Mouse (Mus musculus): ENCODE results near the gene Padi4.
A peak's percentile ranks its signal among the peaks of the same experiment; 100 is the strongest.

Gene Padi4

DNA sequence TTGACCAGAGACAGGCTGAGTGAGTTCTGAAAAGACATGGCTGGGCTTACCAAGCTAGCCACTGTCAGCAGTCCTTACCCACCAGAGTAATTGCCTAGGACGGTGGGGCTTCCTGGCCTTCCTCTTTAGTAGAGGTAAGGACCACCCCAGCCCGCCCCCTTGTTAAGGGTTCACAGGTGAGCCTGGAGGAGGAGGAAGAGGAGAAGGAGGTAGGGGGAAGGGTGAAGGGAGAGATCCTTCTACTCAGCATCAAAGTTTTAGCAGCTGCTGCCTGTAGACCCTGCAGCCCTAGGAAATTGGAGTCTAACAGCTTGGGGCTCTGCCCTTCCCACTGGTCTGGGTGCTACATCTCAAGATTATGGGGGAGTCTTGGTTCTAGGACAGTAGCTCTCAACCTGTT lies 31.5 kb downstream of the Padi4 start, which contains the start of gene Padi6:
TSS of gene Padi6 (minus strand) at position 101 of the 400 bp plus-strand sequence.
- DNase-seq (ENCODE audit: extremely low spot score, low spot score), result no peak

GRCm38 (mm10) chr4:140741401-140741800 lies 32.6 kb downstream of the Padi4 start:
- no peak for DNase-seq (ENCODE audit: extremely low spot score, low spot score)

DNA sequence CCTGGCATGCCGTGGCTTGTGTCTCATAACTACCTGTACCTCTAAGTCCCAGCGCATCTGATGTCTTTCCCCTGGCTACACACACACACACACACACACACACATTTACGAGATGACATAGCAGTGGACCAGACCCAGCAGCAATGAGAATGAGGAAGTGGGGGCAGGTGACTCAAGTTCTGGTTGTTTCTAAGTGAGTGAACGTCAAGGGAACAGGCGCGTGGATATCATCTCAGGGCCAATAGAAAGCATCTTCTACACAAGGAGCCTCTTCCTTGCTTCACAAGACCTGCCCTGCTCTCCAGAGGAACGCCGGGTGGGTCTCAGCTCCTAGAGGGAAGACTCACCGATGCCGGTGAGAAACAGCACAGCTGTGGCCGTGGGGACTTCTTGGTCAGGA lies 33.4 kb downstream of the Padi4 start:
- DNase-seq (ENCODE audit: extremely low spot score, low spot score), result no peak

DNA sequence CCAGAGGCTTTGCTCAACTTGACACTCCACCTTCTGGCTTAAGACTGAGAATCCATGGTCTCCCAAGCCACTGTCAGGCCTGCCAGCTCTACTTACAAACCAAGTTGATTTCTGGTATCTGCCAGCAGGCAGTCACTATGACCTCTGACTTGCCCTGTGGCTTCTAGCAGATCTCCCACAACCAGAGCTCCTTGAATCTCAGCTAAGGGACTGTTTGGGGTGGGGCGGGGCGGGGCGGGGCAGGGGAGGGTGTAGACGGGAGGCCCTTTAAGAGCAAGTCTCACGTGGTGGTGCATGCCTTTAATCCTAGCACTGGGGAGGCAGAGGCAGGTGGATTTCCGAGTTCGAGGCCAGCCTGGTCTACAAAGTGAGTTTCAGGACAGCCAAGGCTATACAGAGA lies 41.2 kb downstream of the Padi4 start:
- no peak for DNase-seq (ENCODE audit: extremely low spot score, low spot score)

DNA sequence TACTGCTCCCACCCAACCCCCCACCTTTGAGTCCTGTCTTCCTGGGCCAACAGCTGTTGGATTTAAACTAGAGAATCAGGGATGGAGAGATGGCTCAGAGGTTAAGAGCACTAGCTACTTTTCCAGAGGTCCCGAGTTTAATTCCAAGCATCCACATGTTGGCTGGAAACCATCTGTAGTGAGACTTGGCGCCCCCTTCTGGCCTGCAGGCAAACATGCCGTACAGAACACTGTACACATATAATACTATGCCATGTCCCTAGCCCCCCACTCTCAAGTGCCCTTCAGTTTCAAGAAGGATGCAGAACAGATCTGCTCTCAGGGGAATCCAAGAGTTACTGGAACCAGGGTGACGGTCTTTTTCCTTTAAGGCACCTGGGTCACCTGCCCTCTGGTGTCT lies 42.4 kb downstream of the Padi4 start:
- no peak for DNase-seq (ENCODE audit: extremely low spot score, low spot score)

DNA sequence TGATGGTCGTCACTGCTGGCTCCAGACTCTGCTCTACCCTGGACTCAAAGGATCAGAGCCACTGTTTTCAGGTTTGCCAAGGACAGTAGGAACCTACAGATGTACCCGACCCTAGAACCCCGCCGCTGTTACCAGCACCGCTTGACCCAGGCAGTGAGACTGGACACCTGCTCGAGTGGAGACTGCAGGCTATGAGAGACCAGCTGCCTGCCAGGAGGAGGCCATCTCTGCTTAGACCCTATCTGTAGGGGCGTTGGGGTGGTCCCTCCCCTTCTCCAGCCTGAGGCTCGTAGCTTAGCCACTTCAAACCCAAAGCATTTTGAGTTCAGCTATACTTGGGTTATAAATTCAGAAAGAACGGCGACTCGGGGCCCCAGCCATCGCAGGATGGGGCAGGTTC lies 47.1 kb downstream of the Padi4 start:
- no peak for DNase-seq (ENCODE audit: extremely low spot score, low spot score)

- DNase-seq (ENCODE audit: extremely low spot score, low spot score), result no peak
Observed at GRCm38 (mm10) chr4:140724739-140725138, 49.3 kb downstream of the Padi4 start.

DNA sequence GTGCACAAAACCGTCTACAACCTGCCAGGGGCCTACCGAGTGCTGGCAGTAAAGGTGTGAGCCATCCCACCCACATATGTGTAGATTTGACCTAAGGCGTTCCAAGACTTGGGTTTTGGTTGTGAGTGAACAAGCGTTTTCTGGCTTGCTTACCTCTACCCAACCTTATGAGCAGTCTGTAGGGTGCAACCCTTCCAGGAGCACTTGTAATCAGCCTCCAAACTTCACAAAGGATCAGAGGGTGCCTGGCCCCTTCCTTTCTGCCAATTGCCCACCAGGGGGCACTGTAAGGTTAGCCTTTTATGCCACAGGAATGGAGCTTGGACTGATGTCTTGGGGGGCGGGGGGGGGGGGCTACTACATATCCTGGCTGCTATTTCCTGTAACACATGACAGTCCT lies 50.2 kb downstream of the Padi4 start:
- DNase-seq (ENCODE audit: extremely low spot score, low spot score), result peak; percentile 66

DNA sequence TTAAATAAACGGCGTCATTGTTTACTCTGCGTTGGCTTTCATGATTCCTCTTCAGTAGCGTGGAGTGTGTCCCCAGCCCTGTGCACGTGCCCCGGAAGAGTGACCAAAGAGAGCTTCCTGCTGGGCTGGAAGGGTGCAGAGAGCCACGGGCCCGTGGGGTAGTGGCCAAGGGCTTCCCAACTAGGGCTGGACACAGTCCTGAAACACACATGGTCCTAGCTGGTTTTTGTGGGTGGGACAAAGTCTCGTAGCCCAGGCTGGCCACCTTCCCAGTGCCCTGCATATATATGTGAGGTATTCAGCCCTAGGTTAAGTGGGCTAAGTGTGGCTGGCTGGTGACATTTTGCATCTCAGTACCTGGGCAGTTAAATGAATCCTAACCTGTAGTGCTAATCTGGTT lies 50.8 kb downstream of the Padi4 start:
- DNase-seq (ENCODE audit: extremely low spot score, low spot score), result no peak

DNA sequence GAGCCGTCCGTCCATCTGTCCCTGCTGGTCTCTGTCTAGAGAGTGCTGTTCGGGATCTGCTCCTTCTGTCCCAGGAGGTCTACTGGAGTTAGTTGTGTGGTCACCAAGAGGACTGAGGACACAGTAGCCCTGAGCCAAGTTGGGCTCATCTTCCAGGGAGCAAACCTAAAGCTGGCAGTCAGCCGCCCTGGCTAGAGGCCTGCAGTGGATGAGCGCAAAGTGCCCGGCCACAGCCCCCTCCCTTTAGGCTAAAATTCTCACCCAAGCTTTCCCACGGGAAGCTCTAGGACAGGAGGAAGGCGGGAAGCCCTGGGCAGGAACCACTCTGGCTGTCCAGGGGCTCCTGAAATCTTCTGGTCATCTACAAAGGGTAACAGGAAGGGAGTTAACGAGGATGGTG lies 51.3 kb downstream of the Padi4 start:
- no peak for DNase-seq (ENCODE audit: extremely low spot score, low spot score)

GRCm38 (mm10) chr4:140721968-140722490 lies 52.0 kb downstream of the Padi4 start:
- no peak for DNase-seq (ENCODE audit: extremely low spot score, low spot score)

- DNase-seq (ENCODE audit: extremely low spot score, low spot score), result no peak
Observed at GRCm38 (mm10) chr4:140720091-140720490, 53.9 kb downstream of the Padi4 start.

DNA sequence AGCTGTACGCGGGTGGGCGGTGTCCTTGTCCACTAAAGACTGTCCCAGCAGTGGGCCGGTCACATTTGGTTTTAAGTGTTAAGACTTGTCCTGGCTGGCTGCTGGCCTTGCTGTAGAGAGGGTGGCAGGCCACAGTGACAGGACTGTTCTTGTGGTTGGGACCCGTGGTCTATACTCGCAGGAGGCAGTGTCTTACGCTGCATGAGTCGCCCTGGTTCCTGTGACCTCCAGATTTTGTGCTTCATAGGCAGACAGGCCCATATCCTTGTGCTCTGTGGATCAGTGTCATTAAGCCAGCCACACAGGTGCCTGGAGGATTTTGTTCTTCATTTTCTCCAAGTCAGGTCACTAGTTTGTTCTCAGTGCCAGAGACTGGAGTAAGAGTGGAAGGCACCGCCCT lies 55.6 kb downstream of the Padi4 start:
- no peak for DNase-seq (ENCODE audit: extremely low spot score, low spot score)

DNA sequence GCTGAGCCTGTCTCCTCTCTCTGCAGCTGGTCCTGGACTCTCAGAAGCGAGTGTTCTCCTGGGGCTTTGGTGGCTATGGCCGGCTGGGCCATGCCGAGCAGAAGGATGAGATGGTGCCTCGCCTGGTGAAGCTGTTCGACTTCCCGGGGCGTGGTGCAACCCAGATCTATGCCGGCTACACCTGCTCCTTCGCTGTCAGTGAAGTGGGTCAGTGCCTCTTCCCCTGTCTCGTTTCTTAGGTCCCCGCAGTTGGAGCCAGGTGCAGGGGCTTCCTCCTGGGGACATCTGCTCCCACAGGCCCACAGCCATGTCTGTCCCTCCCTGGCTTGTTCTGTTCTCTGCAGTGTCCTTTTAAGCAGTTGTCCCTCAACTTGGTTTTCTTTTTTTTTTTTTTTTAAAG lies 57.0 kb downstream of the Padi4 start:
- DNase-seq (ENCODE audit: extremely low spot score, low spot score), result no peak

DNA sequence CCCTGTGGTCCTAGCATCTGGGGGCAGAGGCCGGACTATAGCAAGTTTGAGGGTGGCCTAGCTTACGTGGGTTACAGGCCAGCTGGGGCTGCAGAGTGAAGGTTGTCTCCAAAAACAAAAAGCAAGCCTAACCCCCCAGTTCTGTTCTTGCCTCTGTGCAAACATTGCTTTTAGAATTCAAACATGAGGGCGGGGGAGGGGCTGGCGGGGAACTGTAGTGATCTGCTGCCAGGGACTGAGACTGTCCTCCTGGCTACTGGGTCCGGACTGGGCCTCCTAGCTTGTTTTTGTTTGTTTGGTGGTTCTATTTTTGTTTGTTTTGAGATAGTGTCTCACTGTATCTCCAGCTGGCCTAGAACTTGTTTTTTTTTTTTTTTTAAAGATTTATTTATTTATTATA lies 59.5 kb downstream of the Padi4 start:
- no peak for DNase-seq (ENCODE audit: extremely low spot score, low spot score)

GRCm38 (mm10) chr4:140713480-140714365 lies 60.3 kb downstream of the Padi4 start:
- peak; percentile 87 for DNase-seq (ENCODE audit: extremely low spot score, low spot score)

DNA sequence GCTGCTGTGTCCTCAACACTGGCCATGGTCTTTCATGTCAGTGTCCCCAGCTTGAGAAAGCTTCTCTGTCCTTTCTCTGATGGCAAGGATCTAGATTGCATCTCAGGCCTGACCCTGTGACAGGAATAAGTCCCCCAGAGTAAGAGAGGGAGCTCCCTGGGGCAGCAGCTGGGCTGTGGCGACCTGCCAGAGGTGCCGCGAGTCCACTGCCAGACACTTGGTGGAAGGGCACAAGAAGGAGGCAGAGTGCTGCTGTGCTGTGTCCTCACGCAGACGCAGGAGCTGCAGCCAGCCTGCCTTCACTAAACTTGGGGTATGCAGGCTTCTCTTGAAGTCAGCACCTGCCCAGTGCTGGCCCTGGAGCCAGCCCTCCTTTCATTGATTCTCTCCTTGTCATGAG lies 62.7 kb downstream of the Padi4 start:
- DNase-seq (ENCODE audit: extremely low spot score, low spot score), result no peak

DNA sequence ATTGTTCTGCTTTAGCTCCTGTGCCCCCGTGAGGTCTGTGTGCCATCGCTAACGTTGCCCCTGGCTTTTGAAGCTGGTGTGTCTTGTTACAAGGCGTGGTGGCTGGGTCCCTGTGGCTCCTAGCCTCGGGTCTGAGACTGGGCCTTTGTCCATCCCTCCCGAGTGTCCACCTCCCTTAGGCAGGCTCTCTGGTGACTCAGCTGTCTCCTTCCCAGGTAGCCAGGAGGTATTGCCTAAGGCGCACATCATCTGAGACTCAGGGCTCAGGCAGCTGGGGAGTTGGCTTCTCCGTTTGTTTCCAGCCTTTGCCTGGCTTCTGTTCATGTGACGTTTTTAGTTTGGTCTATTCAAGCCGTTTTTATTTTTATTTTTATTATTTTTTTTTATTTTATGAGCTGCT lies 63.3 kb downstream of the Padi4 start:
- DNase-seq (ENCODE audit: extremely low spot score, low spot score), result no peak

DNA sequence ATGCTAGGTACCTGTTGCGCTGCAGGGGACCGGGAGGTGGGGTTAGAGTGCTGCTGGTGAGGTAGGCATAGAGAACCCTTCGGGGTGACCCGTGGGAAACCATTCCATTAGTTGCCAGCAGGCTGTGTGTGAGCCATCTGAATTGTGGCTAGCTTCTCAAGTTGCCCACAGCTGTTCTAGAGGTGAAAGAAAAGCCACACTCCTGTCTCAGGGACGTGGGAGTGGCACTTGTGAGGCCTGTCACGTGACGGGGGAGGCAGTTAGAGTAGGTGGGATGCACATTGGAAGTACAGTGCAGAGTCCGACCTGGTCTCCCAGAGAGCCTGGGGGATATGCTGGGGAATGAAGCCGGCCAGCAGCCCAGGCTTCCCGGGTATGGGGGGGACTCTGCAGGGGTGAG lies 64.4 kb downstream of the Padi4 start:
- DNase-seq (ENCODE audit: extremely low spot score, low spot score), result no peak

- DNase-seq (ENCODE audit: extremely low spot score, low spot score), result no peak
Observed at GRCm38 (mm10) chr4:140709111-140709510, 64.9 kb downstream of the Padi4 start.

- no peak for DNase-seq (ENCODE audit: extremely low spot score, low spot score)
Observed at GRCm38 (mm10) chr4:140708297-140708927, 65.6 kb downstream of the Padi4 start.

DNA sequence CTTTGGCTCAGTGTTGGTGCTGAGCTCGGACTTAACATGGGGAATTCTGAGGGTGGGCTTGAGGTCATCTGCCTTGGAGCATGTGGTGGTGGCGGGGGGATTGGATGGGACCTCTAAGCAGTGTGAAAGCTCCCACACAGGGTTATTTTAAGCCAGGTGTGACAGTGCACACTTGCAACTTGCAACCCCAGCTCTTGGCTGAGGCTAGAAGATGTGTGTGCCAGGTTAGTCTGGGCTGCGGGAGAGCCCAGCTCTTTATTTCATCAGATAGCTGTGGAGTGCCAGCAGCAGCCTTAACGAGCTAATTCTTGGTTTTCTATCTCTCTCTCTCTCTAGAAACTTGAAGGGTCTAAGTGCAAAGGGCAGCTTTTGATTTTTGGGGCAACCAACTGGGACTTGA lies 66.4 kb downstream of the Padi4 start:
- DNase-seq (ENCODE audit: extremely low spot score, low spot score), result no peak

DNA sequence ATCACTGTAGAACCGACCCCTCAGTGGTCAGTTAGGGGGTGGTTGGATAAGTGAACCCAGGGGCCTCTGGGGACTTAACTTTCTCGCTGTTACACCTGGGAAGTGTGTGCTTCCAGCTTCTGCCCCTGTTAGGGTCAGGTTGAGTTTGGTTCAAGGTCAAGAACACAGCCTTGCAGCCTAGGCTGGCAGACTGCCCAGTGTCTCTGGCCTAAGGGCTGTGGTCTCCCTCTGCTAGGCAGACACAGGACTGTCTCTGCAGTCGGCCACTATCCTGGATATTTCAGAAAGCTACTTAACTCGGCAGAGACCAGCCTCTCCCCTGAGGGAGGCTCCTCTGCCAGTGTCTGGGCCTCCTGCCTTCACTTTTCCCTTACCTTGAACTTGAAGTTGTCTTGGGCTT lies 69.9 kb downstream of the Padi4 start:
- no peak for DNase-seq (ENCODE audit: extremely low spot score, low spot score)

Data from neural tube, embryonic 10.5 days (tissue).